Mouse (Mus musculus): ENCODE data around the gene Wdr34.

GRCm38 (mm10) chr2:30049831-30050230 lies 1.1 kb upstream of the Wdr34 start:
- TF ChIP-seq CTCF (IDR thresholded peaks at IDR 0.05; ENCODE audit: low read depth, low read length) (no peak), POLR2A (IDR thresholded peaks at IDR 0.05; ENCODE audit: borderline replicate concordance, low read depth, low read length) (no peak)
